Mouse (Mus musculus): Measurements from ENCODE around the gene Nek6. TPM values are rescaled to one million over a fixed set of nuclear protein-coding genes. Genes with fewer than 3 reads are reported as not detected.

The Nek6 gene
- polyA plus RNA-seq, 1 experiment from 2014 or later: 96.0 TPM

DNA sequence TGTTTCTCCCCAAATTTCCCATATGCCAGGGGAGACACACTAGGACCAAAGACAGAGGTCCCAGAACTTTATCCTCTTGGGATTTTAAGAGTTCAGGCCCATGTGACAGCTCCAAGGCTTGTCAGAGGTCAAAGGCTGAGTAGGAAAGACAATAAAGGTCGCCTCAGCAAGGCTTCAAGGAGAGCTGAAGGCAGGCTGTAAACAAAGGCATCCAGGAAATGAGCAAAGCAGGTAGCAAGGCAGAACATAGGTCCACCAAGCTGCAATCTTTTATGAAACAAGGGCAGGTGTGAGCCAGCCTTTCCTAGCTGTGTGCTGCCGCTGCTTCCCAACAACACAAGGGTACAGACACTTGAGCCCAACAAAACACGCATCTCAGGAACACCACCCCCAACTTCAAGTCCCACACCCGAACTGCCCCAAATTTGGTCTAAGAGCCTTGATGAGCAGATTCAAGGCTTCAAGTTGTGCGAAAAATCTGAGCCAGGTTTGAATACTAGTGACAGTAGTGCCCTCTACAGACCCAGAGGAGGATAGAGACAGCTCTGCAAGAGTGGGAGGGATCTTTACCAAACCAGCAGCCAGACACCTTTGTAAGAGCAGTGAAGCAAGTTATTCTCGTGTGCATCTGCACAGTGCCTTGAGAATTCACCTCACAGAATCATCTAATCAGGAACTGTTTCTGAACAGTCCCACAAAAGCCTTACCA is 80.5 kb downstream of the Nek6 start:
- WGBS: 53% methylated on average over 6 of the region's 6 CpGs
- Histone ChIP-seq H3K27me3 (no peaks in the 10 kb centered on the region), H3K9me3 (no peaks in the 10 kb centered on the region), H3K9ac (replicated peaks) (no peak overlapping the region), H3K36me3 (peaks cover 34% of the 10 kb centered on the region), H3K4me1 (peaks cover 32% of the 10 kb centered on the region), H3K27ac (replicated peaks) (peak overlapping the region; percentile 35; the same call in 1 of the 2 replicates), H3K4me3 (no peak overlapping the region), H3K4me2 (replicated peaks) (no peak overlapping the region)
- peak; percentile 65 for ATAC-seq (ENCODE audit: low FRiP score, low read depth)

DNA sequence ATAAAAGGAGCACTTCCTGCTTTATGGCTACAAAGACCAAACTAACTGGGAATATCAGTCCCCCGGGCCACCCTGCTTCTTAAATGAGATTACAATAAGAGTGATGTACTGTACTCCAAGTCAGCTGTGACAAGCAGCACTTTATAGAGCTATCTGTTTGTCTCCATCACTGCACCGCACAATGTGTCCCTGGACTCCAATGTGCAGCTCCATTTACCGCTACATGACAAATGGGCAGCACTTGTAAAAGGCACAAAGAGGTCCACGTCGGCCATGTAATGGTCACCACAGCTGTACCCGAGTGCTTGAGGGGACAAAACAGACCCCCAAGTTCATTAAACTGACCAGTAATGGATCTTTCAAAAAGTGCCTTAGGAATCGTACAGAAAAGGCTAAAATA is 83.4 kb downstream of the Nek6 start:
- Histone ChIP-seq H3K4me2 (replicated peaks) (no peak overlapping the region), H3K27me3 (no peaks in the 10 kb centered on the region), H3K9me3 (no peaks in the 10 kb centered on the region), H3K4me3 (no peak overlapping the region), H3K4me1 (peaks cover 26% of the 10 kb centered on the region), H3K27ac (replicated peaks) (no peak overlapping the region; the same call in 1 of the 2 replicates), H3K36me3 (peaks cover 17% of the 10 kb centered on the region), H3K9ac (replicated peaks) (no peak overlapping the region)
- no peak for ATAC-seq (ENCODE audit: low FRiP score, low read depth)
- 76% methylated on average over 7 of the region's 7 CpGs for WGBS

DNA sequence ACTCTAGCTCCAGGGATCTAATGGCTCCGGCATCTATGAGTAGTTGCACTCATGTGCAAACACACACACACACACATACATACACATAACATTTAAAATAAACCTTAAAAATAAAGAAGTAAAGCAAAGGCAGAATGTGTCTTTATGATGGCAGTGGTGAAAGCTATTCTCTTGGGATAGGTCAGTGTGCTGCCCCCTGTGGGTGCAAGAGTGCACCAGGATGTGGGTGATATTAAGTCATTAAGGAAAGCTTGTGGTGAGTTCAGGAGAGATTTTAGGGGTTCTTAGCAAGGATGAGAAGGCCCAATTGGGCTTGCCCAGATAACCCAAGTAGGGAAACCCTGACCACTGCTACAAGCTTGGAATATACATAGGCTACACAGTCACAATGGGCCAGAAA is 86.5 kb downstream of the Nek6 start:
- Histone ChIP-seq H3K9ac (replicated peaks) (no peak overlapping the region), H3K36me3 (peaks cover 6% of the 10 kb centered on the region; the same call in 1 of the 2 replicates), H3K27ac (replicated peaks) (no peak overlapping the region), H3K4me3 (no peak overlapping the region), H3K4me1 (peaks cover 15% of the 10 kb centered on the region), H3K27me3 (no peaks in the 10 kb centered on the region), H3K4me2 (replicated peaks) (no peak overlapping the region), H3K9me3 (no peaks in the 10 kb centered on the region)
- no peak for ATAC-seq (ENCODE audit: low FRiP score, low read depth)
- 100% methylated on average over 1 of the region's 1 CpGs for WGBS

DNA sequence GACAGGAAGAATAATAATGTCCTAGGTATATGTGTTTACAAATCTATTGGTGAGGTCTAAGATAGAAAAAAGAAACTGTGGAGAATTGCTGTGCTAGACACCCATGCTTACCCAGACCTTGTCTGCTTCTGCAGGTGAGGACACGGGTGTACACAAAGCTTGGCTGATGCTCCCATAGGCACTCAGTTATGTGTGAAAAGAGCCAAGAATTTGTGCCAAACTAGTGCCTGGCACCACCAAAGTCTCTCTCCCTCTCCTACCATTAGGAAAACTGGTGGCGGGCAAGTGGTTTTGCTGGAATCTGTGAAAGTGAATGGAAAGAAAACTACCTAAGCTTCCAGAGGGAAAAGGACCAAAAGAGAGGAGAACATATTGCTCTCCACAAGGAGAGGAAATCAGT is 87.0 kb downstream of the Nek6 start:
- no peaks in the 10 kb centered on the region for H3K9me3 ChIP-seq
- H3K4me3 ChIP-seq: no peak overlapping the region
- H3K27me3 ChIP-seq: no peaks in the 10 kb centered on the region
- 88% methylated on average over 2 of the region's 2 CpGs for WGBS
- H3K27ac ChIP-seq (replicated peaks): no peak overlapping the region
- H3K4me2 ChIP-seq (replicated peaks): no peak overlapping the region
- ATAC-seq (ENCODE audit: low FRiP score, low read depth): no peak
- H3K9ac ChIP-seq (replicated peaks): no peak overlapping the region
- H3K36me3 ChIP-seq: peaks cover 6% of the 10 kb centered on the region; the same call in 1 of the 2 replicates
- peaks cover 15% of the 10 kb centered on the region for H3K4me1 ChIP-seq

DNA sequence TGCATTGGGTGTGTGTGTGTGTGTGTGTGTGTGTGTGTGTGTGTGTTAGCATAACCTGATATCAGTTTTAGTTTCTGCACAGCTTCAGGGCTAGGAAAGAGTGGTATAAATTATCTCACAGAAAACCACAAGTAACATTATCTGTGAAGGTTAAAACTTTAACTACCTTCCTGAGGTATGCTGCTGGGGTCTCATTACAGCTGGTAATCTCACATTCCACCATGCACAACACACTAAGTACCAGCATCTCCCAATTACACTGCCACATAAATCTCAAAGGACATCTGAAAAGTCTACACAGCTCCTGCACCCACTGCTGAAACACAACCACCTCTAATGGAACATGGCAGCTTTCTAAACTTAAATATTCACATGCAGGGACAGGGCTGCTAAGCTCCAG is 89.4 kb downstream of the Nek6 start:
- Histone ChIP-seq H3K4me2 (replicated peaks) (no peak overlapping the region), H3K9ac (replicated peaks) (no peak overlapping the region), H3K27ac (replicated peaks) (no peak overlapping the region), H3K4me1 (no peaks in the 10 kb centered on the region), H3K27me3 (no peaks in the 10 kb centered on the region), H3K9me3 (no peaks in the 10 kb centered on the region), H3K36me3 (peaks cover 6% of the 10 kb centered on the region; the same call in 1 of the 2 replicates), H3K4me3 (no peak overlapping the region)
- no peak for ATAC-seq (ENCODE audit: low FRiP score, low read depth)

DNA sequence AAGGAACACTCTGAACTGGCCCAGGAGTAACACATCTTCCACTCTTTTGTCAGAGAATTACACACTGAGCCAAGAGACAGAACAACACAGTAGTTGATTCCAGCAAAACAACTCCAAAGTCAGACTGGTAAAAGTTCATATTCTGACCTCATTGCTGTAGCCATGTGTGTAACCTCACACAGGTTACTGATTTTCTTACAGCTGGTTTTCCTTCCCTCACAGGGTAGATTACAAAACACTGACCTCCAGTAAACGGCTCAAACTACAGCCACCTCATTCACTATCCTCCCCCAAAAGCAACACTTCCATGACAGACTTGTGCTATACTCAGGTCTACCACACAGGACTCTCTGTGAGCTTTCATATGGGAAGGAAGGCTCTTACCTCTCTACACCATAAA is 96.3 kb downstream of the Nek6 start:
- Histone ChIP-seq H3K36me3 (0 out of 2 replicates have a peak, but pooled peaks cover 11% of the 10 kb centered on the region), H3K9ac (replicated peaks) (no peak overlapping the region), H3K4me2 (replicated peaks) (no peak overlapping the region), H3K4me3 (no peak overlapping the region), H3K9me3 (no peaks in the 10 kb centered on the region), H3K4me1 (peaks cover 25% of the 10 kb centered on the region), H3K27me3 (no peaks in the 10 kb centered on the region), H3K27ac (replicated peaks) (no peak overlapping the region)
- 88% methylated on average over 1 of the region's 1 CpGs for WGBS
- ATAC-seq (ENCODE audit: low FRiP score, low read depth): no peak

DNA sequence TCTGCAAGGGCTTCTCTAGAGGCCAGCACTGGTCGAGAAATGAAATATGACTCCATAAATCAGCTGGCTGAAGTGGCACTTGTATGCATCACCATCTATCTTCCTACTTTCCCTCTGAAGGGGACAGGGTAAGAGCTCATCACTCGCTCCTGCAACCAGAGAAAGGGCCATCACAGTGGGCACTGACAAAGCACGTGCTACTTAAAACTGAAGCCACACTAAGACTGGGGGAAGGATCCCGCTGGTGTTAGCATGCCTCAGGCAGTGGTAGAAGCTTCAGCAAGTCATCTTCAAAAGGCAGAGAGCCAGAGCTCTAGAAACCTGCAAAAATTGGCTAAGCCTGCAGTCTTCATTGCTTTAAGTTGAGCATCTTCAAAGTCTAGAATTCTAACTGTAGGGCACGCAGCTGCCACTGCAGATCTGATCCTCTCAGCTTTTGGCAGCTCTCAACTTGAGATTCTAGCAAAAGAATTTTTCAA is 97.4 kb downstream of the Nek6 start:
- Histone ChIP-seq H3K9me3 (no peaks in the 10 kb centered on the region), H3K27ac (replicated peaks) (peak overlapping the region; percentile 63), H3K9ac (replicated peaks) (no peak overlapping the region), H3K4me3 (no peak overlapping the region), H3K4me2 (replicated peaks) (0 out of 2 replicates have a peak overlapping the region, but pooled peaks have one; percentile 9), H3K4me1 (peaks cover 28% of the 10 kb centered on the region), H3K36me3 (0 out of 2 replicates have a peak, but pooled peaks cover 11% of the 10 kb centered on the region), H3K27me3 (no peaks in the 10 kb centered on the region)
- peak; percentile 38; the same call in 1 of the 2 replicates for ATAC-seq (ENCODE audit: low FRiP score, low read depth)
- WGBS: 74% methylated on average over 5 of the region's 5 CpGs

DNA sequence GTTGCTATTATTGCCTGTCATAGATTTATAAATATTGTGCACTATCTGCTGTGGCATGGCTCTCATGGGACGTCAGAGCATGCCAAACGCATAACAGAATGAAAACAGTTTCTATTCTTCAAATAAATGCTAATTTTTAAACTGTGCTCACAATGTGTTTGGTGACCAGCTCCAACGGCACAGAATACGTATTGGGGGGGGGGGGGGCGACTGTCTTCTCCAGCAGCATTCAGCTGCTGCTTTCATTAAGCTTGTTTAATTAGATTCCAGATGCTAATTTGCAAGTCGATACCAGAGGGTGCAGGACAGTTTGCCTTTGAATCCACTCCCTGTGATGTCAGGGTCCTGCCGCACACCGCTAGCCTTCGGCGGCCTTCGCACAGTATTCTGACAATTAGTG is 97.9 kb downstream of the Nek6 start:
- Histone ChIP-seq H3K4me2 (replicated peaks) (0 out of 2 replicates have a peak overlapping the region, but pooled peaks have one; percentile 9), H3K27me3 (no peaks in the 10 kb centered on the region), H3K9ac (replicated peaks) (no peak overlapping the region; the same call in 1 of the 2 replicates), H3K4me3 (no peak overlapping the region), H3K27ac (replicated peaks) (peak overlapping the region; percentile 63), H3K9me3 (no peaks in the 10 kb centered on the region), H3K36me3 (0 out of 2 replicates have a peak, but pooled peaks cover 11% of the 10 kb centered on the region), H3K4me1 (peaks cover 28% of the 10 kb centered on the region)
- 45% methylated on average over 11 of the region's 11 CpGs for WGBS
- peak; percentile 79 for ATAC-seq (ENCODE audit: low FRiP score, low read depth)

DNA sequence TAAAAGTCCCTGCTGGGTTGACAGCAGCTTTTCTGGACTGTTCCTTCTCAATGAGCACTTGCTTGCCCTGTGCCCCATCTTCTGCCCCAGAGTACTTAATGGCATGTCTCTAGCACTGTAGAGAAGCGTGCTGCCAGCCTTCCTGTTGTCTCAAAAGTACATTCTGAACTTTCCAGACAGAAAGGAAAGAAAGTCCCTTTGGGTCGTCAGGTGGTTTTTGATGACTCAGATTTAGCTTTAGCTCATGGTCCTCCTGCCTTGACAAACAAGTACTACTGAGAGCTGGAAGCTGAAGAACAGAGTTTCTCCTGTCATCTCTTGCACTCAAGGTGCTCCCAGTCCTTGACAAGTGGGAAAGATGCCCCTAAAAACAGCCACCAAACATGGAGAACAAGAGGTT is 98.7 kb downstream of the Nek6 start:
- Histone ChIP-seq H3K4me1 (peaks cover 37% of the 10 kb centered on the region), H3K36me3 (0 out of 2 replicates have a peak, but pooled peaks cover 11% of the 10 kb centered on the region), H3K27me3 (no peaks in the 10 kb centered on the region), H3K27ac (replicated peaks) (0 out of 2 replicates have a peak overlapping the region, but pooled peaks have one; percentile 15), H3K4me2 (replicated peaks) (no peak overlapping the region), H3K9ac (replicated peaks) (no peak overlapping the region), H3K4me3 (no peak overlapping the region), H3K9me3 (no peaks in the 10 kb centered on the region)
- 89% methylated on average over 2 of the region's 2 CpGs for WGBS
- no peak for ATAC-seq (ENCODE audit: low FRiP score, low read depth)

DNA sequence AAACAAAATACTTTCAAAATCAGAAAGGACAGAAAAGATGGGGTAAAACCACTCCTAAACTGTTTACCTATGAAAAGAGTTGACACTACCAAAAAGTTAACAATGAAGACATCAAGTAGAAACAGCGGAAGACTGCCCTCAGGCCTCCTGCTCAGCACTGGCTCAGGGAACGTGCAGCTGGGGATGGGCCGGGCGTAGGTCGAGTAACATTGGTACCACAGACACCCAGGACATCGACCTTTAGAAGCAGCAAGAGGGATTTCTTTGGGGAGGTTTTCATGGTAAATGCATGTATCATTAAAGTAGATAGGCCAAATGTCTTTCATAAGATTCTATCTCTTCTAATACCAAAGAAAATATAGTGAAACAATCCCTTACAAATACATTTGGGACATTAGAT is 101.2 kb downstream of the Nek6 start:
- ATAC-seq (ENCODE audit: low FRiP score, low read depth): no peak
- Histone ChIP-seq H3K27ac (replicated peaks) (no peak overlapping the region), H3K4me1 (peaks cover 60% of the 10 kb centered on the region), H3K4me2 (replicated peaks) (no peak overlapping the region), H3K9ac (replicated peaks) (no peak overlapping the region), H3K36me3 (0 out of 2 replicates have a peak, but pooled peaks cover 11% of the 10 kb centered on the region), H3K27me3 (no peaks in the 10 kb centered on the region), H3K9me3 (no peaks in the 10 kb centered on the region), H3K4me3 (no peak overlapping the region)
- 89% methylated on average over 6 of the region's 6 CpGs for WGBS

DNA sequence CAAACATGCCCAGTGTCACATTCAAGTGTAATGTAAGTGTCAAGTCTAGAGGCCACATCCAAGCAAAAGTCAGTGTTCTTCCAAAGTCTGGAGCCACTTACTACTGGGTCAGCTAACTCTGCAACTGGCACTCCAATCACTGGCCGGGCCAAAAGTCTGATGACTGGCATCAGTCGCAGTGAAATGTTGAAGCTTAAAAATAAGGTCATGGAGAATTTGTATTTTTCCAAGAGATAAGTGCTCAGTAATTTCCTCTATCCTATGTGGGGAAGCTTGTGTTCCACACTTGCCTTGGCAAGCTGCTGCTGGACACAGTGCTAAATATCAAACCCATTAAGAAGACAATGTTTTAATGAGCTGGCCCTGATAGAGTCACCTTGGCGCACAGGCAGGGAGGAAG is 102.1 kb downstream of the Nek6 start:
- no peaks in the 10 kb centered on the region for H3K27me3 ChIP-seq
- H3K27ac ChIP-seq (replicated peaks): 0 out of 2 replicates have a peak overlapping the region, but pooled peaks have one; percentile 5
- no peak for ATAC-seq (ENCODE audit: low FRiP score, low read depth)
- peaks cover 59% of the 10 kb centered on the region for H3K4me1 ChIP-seq
- no peak overlapping the region for H3K9ac ChIP-seq (replicated peaks)
- no peak overlapping the region for H3K4me3 ChIP-seq
- H3K4me2 ChIP-seq (replicated peaks): no peak overlapping the region
- H3K9me3 ChIP-seq: no peaks in the 10 kb centered on the region
- H3K36me3 ChIP-seq: 0 out of 2 replicates have a peak, but pooled peaks cover 11% of the 10 kb centered on the region
- WGBS: 92% methylated on average over 3 of the region's 3 CpGs

DNA sequence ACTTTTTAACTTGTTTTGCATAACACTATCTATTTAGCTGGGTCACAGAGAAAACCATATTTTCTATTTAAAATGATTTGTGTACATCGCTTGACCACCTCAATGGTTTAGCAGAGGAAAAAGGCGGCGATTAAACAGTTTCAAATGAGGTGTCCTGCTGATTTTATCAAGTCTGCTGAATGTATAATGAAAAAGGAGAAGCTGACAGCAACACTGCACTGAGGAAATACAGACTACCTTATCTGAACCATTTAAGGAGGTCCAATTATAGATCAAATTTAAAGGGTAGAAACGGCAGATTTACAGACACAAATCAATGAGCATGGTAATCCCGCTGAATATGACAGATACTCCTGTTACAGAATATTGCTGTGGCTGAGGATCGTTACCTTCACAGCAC is 103.0 kb downstream of the Nek6 start:
- H3K27ac ChIP-seq (replicated peaks): peak overlapping the region; percentile 58
- 0 out of 2 replicates have a peak, but pooled peaks cover 11% of the 10 kb centered on the region for H3K36me3 ChIP-seq
- H3K9me3 ChIP-seq: no peaks in the 10 kb centered on the region
- ATAC-seq (ENCODE audit: low FRiP score, low read depth): no peak
- WGBS: 72% methylated on average over 6 of the region's 6 CpGs
- H3K27me3 ChIP-seq: no peaks in the 10 kb centered on the region
- no peak overlapping the region for H3K4me2 ChIP-seq (replicated peaks)
- peaks cover 50% of the 10 kb centered on the region for H3K4me1 ChIP-seq
- H3K9ac ChIP-seq (replicated peaks): no peak overlapping the region
- no peak overlapping the region for H3K4me3 ChIP-seq

All from midbrain, embryonic 12.5 days (tissue).